Mouse (Mus musculus) layer of hippocampus, postnatal 14 days (tissue): ENCODE measurements at regions not wholly inside any gene's neighbourhood (a gene's known extent, or its start where the extent isn't known, plus 50 kb on each side); places are given as distances from the start of the nearest gene placed in this dataset.

ENCODE experiments used
- DNase-seq, 2 experiments: peaks; one replicate each; pipeline ENCODE4 v3.0.0; 2021 to 2022; ENCODE audit warnings: low spot score in 2 of 2, mixed read lengths in 1 of 2

DNA sequence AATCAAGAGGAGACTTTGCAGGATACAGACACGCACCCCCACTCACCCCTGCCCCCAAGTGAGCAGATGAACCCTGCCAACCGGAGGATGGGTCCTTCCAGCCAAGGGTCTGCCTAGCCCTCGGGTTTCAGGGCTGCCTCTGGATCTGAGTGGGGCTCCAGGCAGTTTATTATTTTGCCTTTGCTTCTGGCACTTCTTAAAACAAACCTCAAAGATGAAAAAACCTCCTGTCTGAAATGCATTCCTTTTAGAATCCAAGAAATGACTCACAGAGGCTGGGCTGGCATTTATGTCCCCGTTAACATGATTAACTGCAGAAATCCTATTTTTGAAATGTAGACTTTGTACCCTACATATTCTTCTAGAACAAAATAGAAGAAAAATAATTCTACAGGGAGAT is 76.3 kb downstream of the Ets2 start:
- no peak for DNase-seq

GRCm38 (mm10) chr16:95776610-95777363 is 74.9 kb downstream of the Ets2 start:
- DNase-seq = no peak

- no peak for DNase-seq
Measured at GRCm38 (mm10) chr16:95776010-95776409, 74.1 kb downstream of the Ets2 start.

DNA sequence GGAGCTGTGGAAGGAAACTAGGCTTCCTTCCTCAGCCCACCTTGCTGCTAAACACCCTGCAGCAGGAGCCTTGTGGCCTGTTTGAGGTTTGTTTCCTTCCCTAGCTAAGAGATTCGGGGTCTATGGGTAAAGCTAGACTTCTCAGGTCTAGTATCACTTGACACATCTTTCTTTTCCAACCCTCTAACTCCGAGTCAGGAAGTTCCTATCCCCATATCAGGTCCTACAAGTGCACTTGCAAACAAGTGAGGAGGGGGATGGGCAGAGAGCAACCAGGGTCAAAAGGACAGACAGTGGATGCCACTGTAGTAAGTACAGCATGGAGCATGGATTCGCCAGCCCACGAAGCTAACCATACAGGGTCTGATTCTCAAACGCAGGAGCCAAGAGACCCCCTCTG is 73.5 kb downstream of the Ets2 start:
- no peak for DNase-seq

- DNase-seq = no peak
Measured at GRCm38 (mm10) chr16:95773151-95773550, 71.3 kb downstream of the Ets2 start.
